Mouse (Mus musculus) heart, postnatal 0 days (tissue): ENCODE results near the gene Birc7.

ENCODE experiments used
- CTCF ChIP-seq: IDR thresholded peaks from 2 replicates; pipeline ENCODE4 v1.5.1; 2016; ENCODE audit warnings: antibody characterized with exemption, control low read depth, low read depth
- EP300 ChIP-seq: IDR thresholded peaks from 2 replicates; pipeline ENCODE4 v1.6.1; 2016; ENCODE audit warnings: antibody characterized with exemption, low read depth

- TF ChIP-seq CTCF (no peak), EP300 (no peak)
Measured at GRCm38 (mm10) chr2:180891835-180892323, 36.9 kb upstream of the Birc7 start.
